Comparison of ENCODE assay signal across 8 mouse cellular contexts in genomic region chr19:36349487-36349955, GRCm38 (mm10). TPM values are rescaled to one million over a fixed set of nuclear protein-coding genes. Genes with fewer than 3 reads are reported as not detected.
A peak's percentile ranks its signal among the peaks of the same experiment; 100 is the strongest.
DNase-seq lines count a peak whose midpoint lies in the region; ATAC-seq and TF ChIP-seq lines count a peak whose summit lies in the region.

No protein-coding gene starts in this region.

- no peak for TF ChIP-seq POLR2A in embryonic fibroblast, embryonic 13.5 days (IDR thresholded peaks at IDR 0.05; ENCODE audit: low read depth, low read length)
- TF ChIP-seq POLR2A in olfactory bulb, adult 2 months (IDR thresholded peaks at IDR 0.05; ENCODE audit: insufficient read depth, low read depth, low read length), result no peak

- DNase-seq in lung, postnatal 36 days, result no peak
- no peak for DNase-seq in limb, embryonic 11.5 days (ENCODE audit: low spot score)
- DNase-seq in urinary bladder, postnatal 25 days (ENCODE audit: low spot score), result no peak
- DNase-seq in adrenal gland, postnatal 25 days, result no peak
- no peak for DNase-seq in Muller cell, postnatal 12 days (ENCODE audit: inconsistent ontology term)

- H3K4me2 ChIP-seq in lung, embryonic 15.5 days, result peak overlapping the region; percentile 100
- H3K4me2 ChIP-seq in limb, embryonic 11.5 days (ENCODE audit: low read depth, severe bottlenecking), result peak overlapping the region; percentile 99

- H3K36me3 ChIP-seq in lung, embryonic 15.5 days, result no peaks in the 10 kb centered on the region
- H3K36me3 ChIP-seq in limb, embryonic 11.5 days (ENCODE audit: control insufficient read depth, insufficient read depth, low read length), result no peaks in the 10 kb centered on the region

- 3% methylated on average over 15 of the region's 15 CpGs for WGBS in lung, embryonic 15.5 days
- WGBS in limb, embryonic 11.5 days, result 6% methylated on average over 15 of the region's 15 CpGs
- 3% methylated on average over 13 of the region's 15 CpGs for WGBS in olfactory bulb, adult 2 months

- H3K4me1 ChIP-seq in lung, embryonic 15.5 days, result 0 out of 2 replicates have a peak, but pooled peaks cover 4% of the 10 kb centered on the region
- H3K4me1 ChIP-seq in embryonic fibroblast, embryonic 13.5 days (ENCODE audit: control insufficient read depth, insufficient read depth, low read length), result no peaks in the 10 kb centered on the region; the same call in 1 of the 2 replicates
- 0 out of 2 replicates have a peak, but pooled peaks cover 8% of the 10 kb centered on the region for H3K4me1 ChIP-seq in limb, embryonic 11.5 days (ENCODE audit: control insufficient read depth, insufficient read depth, low read length)
- H3K4me1 ChIP-seq in olfactory bulb, adult 2 months (ENCODE audit: control insufficient read depth, insufficient read depth, low read length), result 0 out of 2 replicates have a peak, but pooled peaks cover 10% of the 10 kb centered on the region

- no peak overlapping the region for H3K27ac ChIP-seq in lung, embryonic 15.5 days
- H3K27ac ChIP-seq in embryonic fibroblast, embryonic 13.5 days (ENCODE audit: insufficient read depth, low read length), result no peak overlapping the region
- H3K27ac ChIP-seq in limb, embryonic 11.5 days (replicated peaks; ENCODE audit: low read depth, low read length), result no peak overlapping the region
- H3K27ac ChIP-seq in olfactory bulb, adult 2 months (ENCODE audit: insufficient read depth, low read depth, low read length), result no peak overlapping the region

- peak overlapping the region; percentile 79 for H3K4me3 ChIP-seq in lung, embryonic 15.5 days
- H3K4me3 ChIP-seq in embryonic fibroblast, embryonic 13.5 days (ENCODE audit: insufficient read depth, low read length), result peak overlapping the region; percentile 73
- H3K4me3 ChIP-seq in limb, embryonic 11.5 days (ENCODE audit: low read depth, low read length), result peak overlapping the region; percentile 64
- H3K4me3 ChIP-seq in olfactory bulb, adult 2 months (ENCODE audit: insufficient read depth, low read depth, low read length), result peak overlapping the region; percentile 85

- H3K27me3 ChIP-seq in lung, embryonic 15.5 days, result peaks cover 41% of the 10 kb centered on the region
- H3K27me3 ChIP-seq in limb, embryonic 11.5 days (ENCODE audit: control insufficient read depth, insufficient read depth, low read length), result peaks cover 38% of the 10 kb centered on the region

- no peaks in the 10 kb centered on the region for H3K9me3 ChIP-seq in lung, embryonic 15.5 days
- H3K9me3 ChIP-seq in limb, embryonic 11.5 days (ENCODE audit: control insufficient read depth, low read length), result no peaks in the 10 kb centered on the region

- H3K9ac ChIP-seq in lung, embryonic 15.5 days, result peak overlapping the region; percentile 59; the same call in 1 of the 2 replicates
- H3K9ac ChIP-seq in limb, embryonic 11.5 days (ENCODE audit: low read length), result no peak overlapping the region; the same call in 1 of the 2 replicates

- ATAC-seq in lung, embryonic 15.5 days (ENCODE audit: borderline replicate concordance, extremely low read depth, low FRiP score, low TSS enrichment), result no peak
- peak; percentile 2; the same call in 1 of the 2 replicates for ATAC-seq in limb, embryonic 11.5 days (ENCODE audit: insufficient number of reproducible peaks, low FRiP score, low TSS enrichment, low read depth)

- TF ChIP-seq CTCF in embryonic fibroblast, embryonic 13.5 days (IDR thresholded peaks at IDR 0.05; ENCODE audit: borderline replicate concordance, insufficient read depth, low read length), result no peak
- TF ChIP-seq CTCF in olfactory bulb, adult 2 months (IDR thresholded peaks at IDR 0.05; ENCODE audit: insufficient read depth, low read depth, low read length), result no peak

RNA-seq across cellular contexts. Expression of gene Pcgf5, which starts 1.4 kb away (rescaled TPM):
- polyA plus RNA-seq in lung, embryonic 15.5 days (2015; fragmentation: Nextera tagmentation; extraction: Ambion mirVana), result 18.4 and 18.9 TPM in 2 replicates
- polyA plus RNA-seq in embryonic fibroblast, embryonic 13.5 days (2011; ENCODE audit: insufficient read length, low read depth, missing spikeins), result 12.0 and 12.4 TPM in 2 replicates
- polyA plus RNA-seq in limb, embryonic 11.5 days (2014; fragmentation: Nextera tagmentation; extraction: Ambion mirVana), result 3.3 and 3.9 TPM in 2 replicates
- 318 TPM in 1 of 2 replicates, not detected in the other for polyA plus RNA-seq in olfactory bulb, adult 2 months (2012; ENCODE audit: insufficient read depth, insufficient read length, low replicate concordance, missing spikeins)
- 26.1 and 32.7 TPM in 2 replicates for total RNA-seq in adrenal gland, postnatal 25 days (2021)
